Mouse (Mus musculus): ENCODE results near the gene Itga1. TPM values are rescaled to one million over a fixed set of nuclear protein-coding genes. Genes with fewer than 3 reads are reported as not detected.

Gene Itga1
- 10 to 100 TPM; 12.3 to 14.1 TPM for total RNA-seq (2021)
- long read RNA-seq, full-length matches to known transcripts, result 1 of 5 reads
- long read RNA-seq, partial matches to known transcripts, result 2 of 5 reads
- long read RNA-seq, other reads (novel, unspliced or antisense), result 2 of 5 reads

DNA sequence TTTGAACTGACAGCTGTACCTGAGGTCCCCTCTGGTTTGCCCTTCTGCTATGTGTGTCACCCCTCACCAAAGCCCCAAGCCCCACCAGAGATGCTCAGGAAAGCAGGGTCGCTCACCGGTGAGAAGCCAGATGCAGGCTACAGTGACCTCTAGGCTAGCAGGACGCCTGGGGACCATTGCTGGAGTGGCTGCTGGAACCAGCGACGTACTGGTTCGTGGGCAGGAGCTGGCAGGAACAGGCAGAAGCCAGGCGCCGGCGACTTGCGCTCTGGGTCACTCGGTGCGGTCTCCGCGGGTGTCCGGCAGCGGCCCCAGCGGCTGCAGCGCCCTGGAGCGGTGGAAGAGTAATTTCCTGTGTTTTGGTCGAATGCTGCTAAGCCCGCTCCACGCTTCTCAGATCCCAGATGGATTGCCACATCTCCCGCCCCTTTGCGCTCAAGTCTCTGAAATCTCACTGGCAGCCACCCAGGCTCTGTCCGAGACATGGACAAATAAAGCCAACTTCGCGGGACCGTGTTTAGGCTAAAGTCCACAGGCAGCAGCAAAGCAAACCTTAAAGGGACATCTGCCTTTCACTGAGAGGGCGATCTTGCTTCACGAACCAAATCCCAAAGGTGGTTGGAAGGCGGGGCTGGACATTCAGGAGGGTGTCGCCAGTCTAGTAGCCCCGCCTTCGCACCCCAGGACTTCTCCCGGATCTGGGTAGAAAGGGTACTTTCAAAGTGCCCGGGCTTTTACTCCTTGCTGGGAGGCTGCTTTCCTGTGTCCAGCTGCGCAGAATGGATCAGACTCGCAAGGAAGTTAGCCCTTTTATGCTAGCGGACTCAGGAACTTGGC is at the start of gene Itga1, which contains the start of gene Gm49395:
TSS of gene Itga1 (minus strand) at position 610 of the 837 bp plus-strand sequence.
TSS of gene Gm49395 (minus strand) at position 567 of the 837 bp plus-strand sequence.
- peak; percentile 27 to 44 for DNase-seq (ENCODE audit: low spot score in 2 of 2)

DNA sequence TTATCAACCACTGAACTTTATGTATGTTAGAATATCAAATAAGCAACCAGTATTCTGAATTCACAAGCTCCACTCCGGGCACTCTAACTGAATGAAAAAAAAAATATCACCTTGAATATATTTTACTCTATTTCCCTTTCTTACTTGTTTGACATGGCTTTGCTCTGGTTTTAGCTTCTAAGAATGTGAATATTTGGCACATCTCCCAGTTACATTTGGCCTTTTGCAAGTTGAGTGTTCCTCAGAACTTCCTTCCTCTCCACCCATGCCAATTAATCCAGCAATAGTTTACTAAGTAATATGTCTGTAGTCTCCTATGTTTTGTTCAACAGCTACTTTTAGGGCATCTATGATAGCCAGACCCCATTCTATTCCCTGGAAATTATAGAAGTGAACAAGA is 48.8 kb upstream of the Itga1 start:
- DNase-seq (ENCODE audit: low spot score in 2 of 2), result no peak

DNA sequence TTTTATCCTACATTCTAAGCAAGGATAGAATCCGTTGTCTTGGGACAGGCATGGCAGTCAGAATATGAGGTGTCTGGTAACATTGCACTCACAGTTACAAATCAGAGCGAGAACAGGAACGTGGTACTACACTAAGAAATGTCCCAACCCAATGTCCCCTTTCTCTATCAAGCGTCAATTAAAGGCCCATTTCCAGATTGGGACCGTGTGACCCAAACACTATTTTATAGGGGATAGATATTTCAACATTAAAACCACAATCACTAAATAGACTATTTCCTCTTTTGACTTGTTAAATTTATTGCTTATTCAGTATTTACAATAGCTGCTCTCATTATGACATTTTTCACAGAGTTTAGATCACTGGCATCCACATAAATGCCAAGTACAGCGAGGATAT is 48.1 kb upstream of the Itga1 start:
- DNase-seq (ENCODE audit: low spot score in 2 of 2), result no peak

- no peak for DNase-seq (ENCODE audit: low spot score in 2 of 2)
These were observed 41.8 kb upstream of the Itga1 start for GRCm38 (mm10) chr13:115143575-115143974.

DNA sequence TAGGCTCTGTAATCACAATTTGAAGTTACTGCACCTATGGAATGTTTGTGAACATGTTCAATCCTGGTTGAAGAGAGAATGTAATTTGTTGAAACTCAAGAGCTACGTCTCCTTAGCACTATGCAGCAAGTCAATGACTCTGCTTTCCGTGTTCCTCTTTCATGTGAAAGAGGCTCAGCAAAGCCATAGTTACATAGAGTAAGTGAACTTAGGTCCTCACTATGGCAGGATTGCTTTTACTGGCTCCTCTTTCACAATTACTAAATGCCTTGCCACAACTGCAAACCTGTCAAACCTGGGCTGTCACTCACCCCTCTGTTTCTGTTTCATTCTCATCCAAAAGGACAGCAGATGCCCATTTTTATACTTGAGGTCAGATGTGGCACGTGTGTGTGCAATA is 40.3 kb upstream of the Itga1 start:
- no peak for DNase-seq (ENCODE audit: low spot score in 2 of 2)

- DNase-seq (ENCODE audit: low spot score in 2 of 2), result no peak
These were observed 36.7 kb upstream of the Itga1 start for GRCm38 (mm10) chr13:115138513-115138912.

DNA sequence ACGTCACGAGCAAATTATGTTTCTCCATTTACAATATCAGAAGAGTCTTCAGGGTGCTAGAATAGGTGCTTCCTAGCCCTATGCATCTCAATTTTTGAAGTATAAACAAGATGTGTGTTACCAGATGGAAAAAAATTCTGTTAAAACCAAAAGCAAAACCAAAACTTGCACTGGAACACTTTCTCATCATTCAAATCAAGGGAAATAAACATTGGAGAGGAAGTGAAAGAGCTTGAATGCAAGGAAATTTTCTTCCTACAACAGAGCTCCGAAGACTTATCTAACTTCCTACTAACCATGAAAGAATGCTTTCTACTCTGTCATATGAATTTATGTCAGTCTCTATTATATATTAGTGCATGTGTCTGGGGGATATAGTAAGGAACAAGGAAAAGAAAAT is 35.0 kb upstream of the Itga1 start:
- no peak for DNase-seq (ENCODE audit: low spot score in 2 of 2)

DNA sequence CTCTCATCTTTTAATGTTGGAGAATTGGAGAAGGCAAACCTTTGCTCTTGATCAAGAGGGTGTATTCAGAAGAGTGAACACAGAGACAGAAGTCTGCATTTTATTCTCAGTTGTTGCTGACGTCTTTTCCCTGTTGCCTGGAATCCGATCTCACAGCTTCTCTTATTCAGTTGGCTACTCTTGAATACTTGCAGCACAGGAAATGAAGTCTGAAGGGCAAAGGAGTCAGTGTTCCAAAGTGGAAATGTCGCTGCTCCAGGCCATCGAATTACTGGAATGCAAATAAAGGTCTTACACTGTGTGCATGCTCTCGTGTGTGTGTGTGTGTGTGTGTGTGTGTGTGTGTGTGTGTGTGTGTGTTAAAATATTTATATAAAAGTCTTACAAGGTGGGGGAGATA is 30.7 kb upstream of the Itga1 start:
- no peak for DNase-seq (ENCODE audit: low spot score in 2 of 2)

DNA sequence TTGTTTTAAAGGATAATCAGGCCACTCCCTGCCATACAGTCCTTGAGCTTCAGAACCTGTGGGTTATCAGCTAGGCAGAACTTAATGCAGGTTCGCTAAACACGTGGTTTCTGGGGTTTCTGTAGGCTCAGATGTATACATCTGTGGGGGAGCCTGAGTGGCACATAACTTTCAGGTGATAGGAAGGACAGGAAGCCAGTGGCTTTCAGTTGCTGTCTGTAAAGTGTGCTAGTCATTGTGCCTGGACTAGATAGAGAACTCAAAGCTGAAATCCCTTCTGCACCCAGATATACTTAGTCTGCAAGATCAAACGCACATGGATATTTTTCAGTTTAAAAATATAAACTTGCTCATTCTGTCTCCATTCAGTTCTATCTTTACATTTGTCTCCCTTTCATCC is 29.6 kb upstream of the Itga1 start:
- no peak for DNase-seq (ENCODE audit: low spot score in 2 of 2)

GRCm38 (mm10) chr13:115130035-115130434 is 28.3 kb upstream of the Itga1 start:
- no peak for DNase-seq (ENCODE audit: low spot score in 2 of 2)

DNA sequence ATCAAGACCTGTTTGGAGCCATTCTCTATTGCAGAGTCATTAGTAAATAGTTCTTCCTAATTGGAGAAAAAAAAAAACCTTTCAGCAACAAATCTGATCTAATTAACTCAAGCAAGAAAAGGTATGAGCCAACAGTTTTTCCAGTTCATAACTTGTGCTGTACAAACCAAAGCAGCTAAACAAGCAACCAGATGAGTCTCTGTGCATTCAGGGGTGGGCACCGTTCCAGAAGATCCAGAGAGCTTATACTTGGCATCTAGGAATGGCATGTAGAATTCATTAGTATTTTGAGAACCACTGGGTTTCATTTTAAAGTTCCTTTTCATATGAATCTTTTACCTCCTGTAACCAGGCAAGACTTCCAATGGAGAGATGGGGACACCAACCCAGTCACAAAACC is 26.1 kb upstream of the Itga1 start:
- no peak for DNase-seq (ENCODE audit: low spot score in 2 of 2)

DNA sequence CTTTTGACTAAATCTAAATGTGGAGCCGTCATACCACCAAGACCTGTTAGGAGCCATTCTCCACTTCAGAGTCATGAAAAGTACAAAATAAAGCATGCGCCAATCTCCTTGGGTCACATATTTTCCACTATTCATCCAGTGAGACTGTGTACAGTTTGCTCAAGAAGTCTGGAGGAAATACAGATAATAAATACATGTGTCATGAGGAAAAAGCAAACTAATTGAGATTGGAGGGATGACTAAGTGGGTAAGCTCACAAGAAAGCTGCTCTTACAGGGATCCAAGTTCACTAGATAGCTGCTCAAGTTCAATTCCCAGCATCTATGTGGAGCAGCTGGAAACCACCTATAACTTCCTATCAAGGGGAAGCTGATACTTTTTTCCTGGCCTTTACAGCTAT is 24.8 kb upstream of the Itga1 start:
- no peak for DNase-seq (ENCODE audit: low spot score in 2 of 2)

- DNase-seq (ENCODE audit: low spot score in 2 of 2), result no peak
These were observed 23.4 kb upstream of the Itga1 start for GRCm38 (mm10) chr13:115125130-115125529.

DNA sequence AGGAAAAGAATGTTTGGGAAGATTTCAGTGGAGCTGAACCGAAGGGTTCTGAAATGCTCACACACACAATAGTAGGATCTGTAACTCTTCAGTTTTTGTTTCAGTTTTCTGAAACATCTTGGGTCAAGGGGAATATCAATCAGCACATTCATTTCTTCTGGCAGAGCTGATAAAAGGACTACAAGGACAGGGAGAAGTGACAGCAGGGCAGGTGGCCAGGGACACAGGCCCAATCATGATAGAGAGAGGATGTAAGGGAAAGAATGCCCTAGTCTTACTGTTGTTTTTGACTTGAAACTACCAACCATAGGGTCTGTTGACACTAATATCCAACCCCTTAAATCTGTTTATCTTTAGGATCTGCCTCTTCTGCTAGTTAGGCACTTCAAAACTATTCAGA is 22.8 kb upstream of the Itga1 start:
- no peak for DNase-seq (ENCODE audit: low spot score in 2 of 2)

DNA sequence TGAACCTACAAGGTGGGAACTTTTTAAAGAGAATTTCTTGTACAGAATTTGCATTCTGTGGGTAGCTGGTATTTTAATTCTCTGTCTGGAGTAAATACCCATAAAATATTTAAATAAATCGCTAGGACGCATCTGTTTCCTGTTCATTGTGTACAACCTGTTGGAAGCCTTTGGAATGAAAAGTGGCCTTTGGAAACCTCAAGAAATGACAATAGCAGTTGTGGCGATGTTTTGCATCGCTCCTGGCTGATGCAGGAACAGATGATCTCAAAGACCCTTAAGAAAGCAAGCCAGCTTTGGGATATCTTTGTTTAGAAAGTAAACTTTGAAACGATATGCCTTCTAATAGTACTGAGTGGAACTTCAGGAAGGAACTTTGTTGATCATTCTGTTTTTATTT is 17.0 kb upstream of the Itga1 start:
- DNase-seq (ENCODE audit: low spot score in 2 of 2), result no peak

- DNase-seq (ENCODE audit: low spot score in 2 of 2), result no peak
These were observed 16.4 kb upstream of the Itga1 start for GRCm38 (mm10) chr13:115118195-115118594.

DNA sequence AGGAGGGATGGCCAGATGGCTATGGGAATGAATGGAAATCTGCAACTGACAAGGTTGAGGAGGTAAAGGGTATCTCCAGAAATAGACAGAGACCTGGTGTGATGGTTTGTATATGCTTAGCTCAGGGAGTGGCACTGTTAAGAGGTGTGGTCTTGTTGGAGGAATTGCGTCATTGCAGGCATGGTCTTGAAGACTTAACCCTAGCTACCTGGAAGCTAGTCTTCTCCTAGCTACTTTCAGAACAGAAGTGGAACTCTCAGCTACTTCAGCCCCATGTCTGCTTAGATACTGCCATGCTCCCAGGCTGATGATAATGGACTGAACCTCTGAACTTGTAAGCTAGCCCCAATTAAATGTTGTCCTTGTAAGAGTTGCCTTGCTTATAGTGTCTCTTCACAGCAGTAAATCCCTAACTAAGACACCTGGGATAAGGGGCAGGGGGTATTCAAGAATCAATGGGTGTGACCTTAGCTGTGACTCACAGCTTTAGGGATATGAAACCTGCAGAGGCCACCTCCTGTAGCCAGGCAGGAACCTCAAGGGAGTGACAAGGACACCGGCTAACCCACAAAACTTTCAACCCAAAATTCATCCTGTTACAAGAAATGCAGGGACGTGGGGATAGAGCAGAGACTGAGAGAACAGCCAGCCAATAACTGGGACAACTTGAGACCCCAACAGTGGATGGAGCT is 15.3 kb upstream of the Itga1 start:
- DNase-seq (ENCODE audit: low spot score in 2 of 2), result no peak

- no peak for DNase-seq (ENCODE audit: low spot score in 2 of 2)
These were observed 7.9 kb upstream of the Itga1 start for GRCm38 (mm10) chr13:115109628-115110027.

- DNase-seq (ENCODE audit: low spot score in 2 of 2), result no peak
These were observed 5.7 kb upstream of the Itga1 start for GRCm38 (mm10) chr13:115107436-115107835.

DNA sequence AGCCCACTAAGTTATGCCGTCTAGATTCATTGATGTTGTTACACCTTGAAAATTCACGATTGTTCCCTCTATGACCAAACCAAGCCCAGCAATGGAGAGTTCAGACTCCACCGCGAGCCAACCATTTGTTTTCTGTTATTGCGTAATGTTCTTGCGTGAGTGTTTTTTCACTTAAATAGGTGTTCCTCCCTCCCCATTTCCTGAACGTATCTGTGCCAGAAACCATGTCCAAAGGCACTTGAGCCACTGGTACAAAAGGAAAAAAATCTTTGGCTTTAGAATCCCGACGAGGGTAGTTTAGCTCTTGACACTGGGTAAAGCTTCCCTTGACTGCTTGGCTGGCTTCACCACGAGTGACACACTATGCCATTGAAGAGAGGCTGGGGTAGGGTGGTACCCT is 4.4 kb upstream of the Itga1 start:
- no peak for DNase-seq (ENCODE audit: low spot score in 2 of 2)

- DNase-seq (ENCODE audit: low spot score in 2 of 2), result no peak
These were observed 990 bp upstream of the Itga1 start for GRCm38 (mm10) chr13:115102754-115103153.

DNA sequence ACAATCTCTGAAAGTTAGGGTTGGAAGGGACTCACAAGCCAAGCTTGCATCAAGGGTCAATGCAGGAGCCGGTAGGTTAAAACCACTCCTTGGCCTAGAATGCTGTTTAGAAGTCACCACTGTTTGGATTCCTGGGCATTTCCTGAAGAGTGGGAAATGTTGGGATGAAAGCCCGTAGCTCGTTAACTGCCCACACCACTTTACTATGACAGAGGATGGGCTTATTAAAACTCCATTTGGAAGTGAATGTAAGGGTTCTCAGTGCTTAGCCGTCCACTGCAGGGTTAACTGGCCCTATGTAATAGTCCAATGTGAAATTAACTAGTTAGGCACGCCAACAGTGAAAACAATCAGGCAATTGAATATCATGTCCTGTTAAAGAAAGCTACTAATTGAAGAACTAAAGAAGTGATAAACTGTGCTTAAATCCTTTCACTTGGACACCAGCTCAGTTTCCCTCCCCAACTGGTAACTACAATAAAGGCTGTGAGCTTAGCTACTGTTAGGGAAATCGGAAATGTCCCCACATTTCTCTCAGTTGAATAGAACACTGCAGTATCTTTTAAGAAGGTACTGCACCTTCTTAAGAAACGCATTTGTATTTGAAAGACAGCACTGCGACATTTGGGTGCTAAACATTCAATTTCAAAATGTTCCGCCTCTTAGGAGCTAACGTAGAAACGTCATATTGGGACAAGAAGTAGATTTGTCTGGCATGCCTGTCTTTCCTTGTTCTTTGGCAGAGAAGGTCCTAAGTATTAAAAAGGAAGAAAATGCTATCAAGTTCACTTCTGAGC is 1.2 kb downstream of the Itga1 start:
- DNase-seq (ENCODE audit: low spot score in 2 of 2), result no peak
